Mouse (Mus musculus): ENCODE measurements around the gene St7.

DNA sequence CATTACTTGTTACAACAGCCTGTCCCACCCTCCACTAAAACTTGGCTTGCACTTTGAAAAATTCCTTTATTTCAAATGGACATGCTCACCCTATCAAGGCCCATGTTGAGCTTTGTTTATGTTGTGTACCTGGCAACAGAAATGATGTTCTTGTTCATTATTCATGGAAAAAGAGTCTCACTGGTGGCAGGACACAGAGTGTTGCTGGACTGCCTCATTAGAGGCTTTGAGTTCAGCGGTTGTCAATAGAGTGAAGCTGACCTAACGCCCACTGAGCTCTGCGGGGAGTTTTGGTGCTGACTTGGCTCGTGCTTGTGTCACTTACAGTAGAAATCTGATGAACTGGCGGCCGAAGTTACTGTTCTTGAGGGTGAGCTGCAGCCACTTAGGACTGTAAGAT is 195.0 kb downstream of the St7 start:
- TF ChIP-seq CTCF (conservative IDR thresholded peaks at IDR 0.05; ENCODE audit: low read length): no peak
- TF ChIP-seq POU5F1 (IDR thresholded peaks at IDR 0.05; ENCODE audit: borderline replicate concordance, low read length): no peak
- no peak for TF ChIP-seq NANOG (IDR thresholded peaks at IDR 0.05; ENCODE audit: borderline replicate concordance, low read length)

Measured in E14TG2a.4 (cell line).